Mouse (Mus musculus) heart, postnatal 0 days (tissue): ENCODE measurements at regions not wholly inside any gene's neighbourhood (a gene's known extent, or its start where the extent isn't known, plus 50 kb on each side); places are given as distances from the start of the nearest gene placed in this dataset.

Experiments used
- CTCF ChIP-seq: IDR thresholded peaks from 2 replicates; pipeline ENCODE4 v1.5.1; 2016; ENCODE audit warnings: antibody characterized with exemption, control low read depth, low read depth
- EP300 ChIP-seq: IDR thresholded peaks from 2 replicates; pipeline ENCODE4 v1.6.1; 2016; ENCODE audit warnings: antibody characterized with exemption, low read depth

DNA sequence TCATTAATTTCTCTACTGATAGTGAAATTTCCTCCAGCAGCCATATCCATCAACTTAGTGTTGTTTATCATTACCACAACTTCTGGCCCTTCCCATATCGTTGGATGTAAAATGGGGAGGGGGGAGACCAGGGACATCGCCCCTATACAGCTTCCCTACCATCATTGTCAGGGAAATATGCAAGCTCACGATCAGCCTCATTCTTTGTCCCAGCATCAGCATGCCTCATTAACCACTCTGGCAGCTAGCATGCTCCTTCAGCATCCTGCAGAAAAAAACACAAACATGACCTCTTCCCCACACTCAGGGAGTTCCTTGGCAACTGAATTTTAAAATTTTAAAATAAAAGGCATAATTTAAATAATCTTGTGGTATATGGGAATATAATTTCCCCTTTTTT is 140.4 kb upstream of the Ipo5 start:
- TF ChIP-seq CTCF (no peak), EP300 (no peak)
